Mouse (Mus musculus) myocyte (in vitro differentiated cells): ENCODE data around the gene Scg5. TPM values are rescaled to one million over a fixed set of nuclear protein-coding genes. Genes with fewer than 3 reads are reported as not detected.

Experiments
- H3K27me3 ChIP-seq: one replicate; pipeline ENCODE4 v1.6.1; 2011; ENCODE audit not compliant: control insufficient read depth, insufficient read depth, insufficient read length
- H3K36me3 ChIP-seq: one replicate; pipeline ENCODE4 v1.6.1; 2011; ENCODE audit not compliant: control insufficient read depth, insufficient read depth
- H3K4me2 ChIP-seq: one replicate; pipeline ENCODE4 v1.6.1; 2011; ENCODE audit warnings: low read depth, control low read depth
- H3K4me3 ChIP-seq: one replicate; pipeline ENCODE4 v1.5.1; 2011; ENCODE audit warnings: mild to moderate bottlenecking, control low read depth, moderate library complexity
- H3K79me2 ChIP-seq: one replicate; pipeline ENCODE4 v1.6.1; 2011; ENCODE audit not compliant: control insufficient read depth, insufficient read depth
- H3ac ChIP-seq: one replicate; pipeline ENCODE4 v1.6.1; 2011; ENCODE audit not compliant: control insufficient read depth, insufficient read length
- CEBPB ChIP-seq: IDR thresholded peaks from 2 replicates; pipeline ENCODE4 v1.6.1; 2011; ENCODE audit warnings: mild to moderate bottlenecking, moderate library complexity; ENCODE audit not compliant: poor library complexity, insufficient read depth, severe bottlenecking
- E2F4 ChIP-seq: IDR thresholded peaks from one replicate; pipeline ENCODE4 v1.6.1; 2011; ENCODE audit warnings: mild to moderate bottlenecking, control low read depth, moderate library complexity; ENCODE audit not compliant: insufficient read depth
- MAX ChIP-seq: IDR thresholded peaks from one replicate; pipeline ENCODE4 v1.6.1; 2011; ENCODE audit warnings: low read depth, mild to moderate bottlenecking, control low read depth
- MYOD1 ChIP-seq, 3 experiments: IDR thresholded peaks; one replicate each; pipeline ENCODE4 v1.6.1; 2011; ENCODE audit warnings: control low read depth in 2 of 3, low read depth in 2 of 3, mild to moderate bottlenecking in 2 of 3, moderate library complexity in 1 of 3; ENCODE audit not compliant: insufficient read length in 2 of 3, control insufficient read depth in 1 of 3
- MYOG ChIP-seq, 3 experiments: IDR thresholded peaks; one replicate each; pipeline ENCODE4 v1.6.1; 2011; ENCODE audit warnings: control low read depth in 2 of 3, low read depth in 2 of 3, mild to moderate bottlenecking in 2 of 3; ENCODE audit not compliant: insufficient read length in 2 of 3, control insufficient read depth in 1 of 3, insufficient read depth in 1 of 3
- POLR2A ChIP-seq: IDR thresholded peaks from one replicate; pipeline ENCODE4 v1.6.1; 2011; ENCODE audit warnings: low read depth, mild to moderate bottlenecking, control low read depth, moderate library complexity; ENCODE audit not compliant: insufficient read length
- POLR2AphosphoS2 ChIP-seq: IDR thresholded peaks from one replicate; pipeline ENCODE4 v1.6.1; 2011; ENCODE audit warnings: low read depth, control low read depth; ENCODE audit not compliant: insufficient read length
- REST ChIP-seq: IDR thresholded peaks from one replicate; pipeline ENCODE4 v1.6.1; 2011; ENCODE audit warnings: mild to moderate bottlenecking, control low read depth, moderate library complexity; ENCODE audit not compliant: insufficient read depth, insufficient read length
- SRF ChIP-seq: IDR thresholded peaks from one replicate; pipeline ENCODE4 v1.6.1; 2011; ENCODE audit warnings: low read depth; ENCODE audit not compliant: control insufficient read depth, insufficient read length
- TCF12 ChIP-seq: IDR thresholded peaks from one replicate; pipeline ENCODE4 v1.6.1; 2011; ENCODE audit warnings: mild to moderate bottlenecking, control low read depth; ENCODE audit not compliant: poor library complexity, insufficient read depth, severe bottlenecking
- TCF3 ChIP-seq: IDR thresholded peaks from one replicate; pipeline ENCODE4 v1.6.1; 2011; ENCODE audit warnings: low read depth, control low read depth; ENCODE audit not compliant: insufficient read length
- USF1 ChIP-seq: IDR thresholded peaks from one replicate; pipeline ENCODE4 v1.6.1; 2011; ENCODE audit warnings: low read depth, mild to moderate bottlenecking, control low read depth, moderate library complexity
- polyA plus RNA-seq: library from polyadenylated mRNA; unstranded; fragments of >200 nt; fragmentation: generic; extraction: Trizol; gene quantifications from one replicate; pipeline ENCODE4 v1.2.1, GENCODE M21; 2012; ENCODE audit warnings: missing spikeins

The Scg5 gene
- polyA plus RNA-seq, 1 experiment, result 0.08 TPM

- TF ChIP-seq E2F4, result no peak
- no peak for TF ChIP-seq MAX
- no peak for TF ChIP-seq TCF12
- no peak for TF ChIP-seq REST
- TF ChIP-seq POLR2A, result no peak
- no peak for TF ChIP-seq MYOG (IDR thresholded peaks at IDR 0.05; ENCODE audit: control insufficient read depth in 1 of 3, insufficient read depth in 1 of 3, insufficient read length in 2 of 3, low read depth in 2 of 3)
- no peak for TF ChIP-seq CEBPB
- no peak for TF ChIP-seq POLR2AphosphoS2
- no peak for TF ChIP-seq MYOD1 (IDR thresholded peaks at IDR 0.05; ENCODE audit: control insufficient read depth in 1 of 3, insufficient read length in 2 of 3, low read depth in 2 of 3)
- TF ChIP-seq SRF, result no peak
- no peak for TF ChIP-seq TCF3
- no peak for TF ChIP-seq USF1
Observed at GRCm38 (mm10) chr2:113774150-113774805, 54.6 kb downstream of the Scg5 start.

GRCm38 (mm10) chr2:113768541-113769303 is 60.2 kb downstream of the Scg5 start:
- Histone ChIP-seq H3K4me3 (no peak overlapping the region), H3K27me3 (no peaks in the 10 kb centered on the region), H3ac (no peak overlapping the region), H3K79me2 (no peaks in the 10 kb centered on the region), H3K4me2 (no peak overlapping the region), H3K36me3 (no peaks in the 10 kb centered on the region)
- TF ChIP-seq E2F4 (no peak), CEBPB (0 out of 2 replicates have a peak, but pooled peaks have one; percentile 59), POLR2A (no peak), MYOD1 (IDR thresholded peaks at IDR 0.05; ENCODE audit: control insufficient read depth in 1 of 3, insufficient read length in 2 of 3, low read depth in 2 of 3) (no peak)

More at GRCm38 (mm10) chr2:113774150-113774805, 54.6 kb downstream of the Scg5 start:
- Histone ChIP-seq H3K79me2 (no peaks in the 10 kb centered on the region), H3K27me3 (no peaks in the 10 kb centered on the region), H3K36me3 (no peaks in the 10 kb centered on the region), H3ac (no peak overlapping the region), H3K4me2 (no peak overlapping the region), H3K4me3 (no peak overlapping the region)

GRCm38 (mm10) chr2:113765885-113766284 is 63.0 kb downstream of the Scg5 start:
- H3K4me3 ChIP-seq, result no peak overlapping the region
- H3K27me3 ChIP-seq, result no peaks in the 10 kb centered on the region
- no peak for TF ChIP-seq TCF12
- TF ChIP-seq CEBPB, result no peak
- TF ChIP-seq REST, result no peak
- no peak for TF ChIP-seq MAX
- no peak for TF ChIP-seq MYOG (IDR thresholded peaks at IDR 0.05; ENCODE audit: control insufficient read depth in 1 of 3, insufficient read depth in 1 of 3, insufficient read length in 2 of 3, low read depth in 2 of 3)
- no peak for TF ChIP-seq MYOD1 (IDR thresholded peaks at IDR 0.05; ENCODE audit: control insufficient read depth in 1 of 3, insufficient read length in 2 of 3, low read depth in 2 of 3)
- no peak for TF ChIP-seq SRF
- H3ac ChIP-seq, result no peak overlapping the region
- H3K36me3 ChIP-seq, result no peaks in the 10 kb centered on the region
- peak overlapping the region; percentile 42 for H3K4me2 ChIP-seq
- H3K79me2 ChIP-seq, result no peaks in the 10 kb centered on the region

- Histone ChIP-seq H3ac (no peak overlapping the region), H3K36me3 (no peaks in the 10 kb centered on the region), H3K27me3 (no peaks in the 10 kb centered on the region), H3K79me2 (no peaks in the 10 kb centered on the region), H3K4me3 (no peak overlapping the region), H3K4me2 (peak overlapping the region; percentile 21)
- TF ChIP-seq MYOD1 (IDR thresholded peaks at IDR 0.05; ENCODE audit: control insufficient read depth in 1 of 3, insufficient read length in 2 of 3, low read depth in 2 of 3) (no peak), POLR2A (peak; percentile 27), CEBPB (peak; percentile 93)
Observed at GRCm38 (mm10) chr2:113764968-113765367, 64.0 kb downstream of the Scg5 start.
